Mouse (Mus musculus): ENCODE data around the gene Nanog. TPM values are rescaled to one million over a fixed set of nuclear protein-coding genes. Genes with fewer than 3 reads are reported as not detected.
A peak's percentile ranks its signal among the peaks of the same experiment; 100 is the strongest.

The Nanog gene
- polyA plus RNA-seq (2016; fragmentation: Nextera tagmentation; extraction: Ambion mirVana) = 0.14 and 0.20 TPM in 2 replicates

GRCm38 (mm10) chr6:122707036-122707800 lies at the start of gene Nanog:
Nanog (plus strand) TSS chr6:122707489.
- ATAC-seq (ENCODE audit: low FRiP score, low read depth) = no peak
- H3K4me2 ChIP-seq (replicated peaks) = no peak within 1 kb of the TSS
- H3K9ac ChIP-seq (replicated peaks) = no peak within 1 kb of the TSS
- no peak within 1 kb of the TSS for H3K4me3 ChIP-seq
- H3K4me1 ChIP-seq = peaks cover 5% of the 10 kb centered on the region; the same call in 1 of the 2 replicates
- no peaks in the 10 kb centered on the region for H3K9me3 ChIP-seq
- peaks cover 16% of the 10 kb centered on the region for H3K27me3 ChIP-seq
- H3K27ac ChIP-seq (replicated peaks) = no peak within 1 kb of the TSS
- no peaks in the 10 kb centered on the region for H3K36me3 ChIP-seq
- WGBS = 16% methylated on average over 12 of the region's 12 CpGs

- H3K36me3 ChIP-seq = no peaks in the 10 kb centered on the region
- 93% methylated on average over 5 of the region's 5 CpGs for WGBS
Measured at GRCm38 (mm10) chr6:122657630-122658029, 49.7 kb upstream of the Nanog start.

GRCm38 (mm10) chr6:122659567-122659966 lies 47.7 kb upstream of the Nanog start:
- Histone ChIP-seq H3K9me3 (no peaks in the 10 kb centered on the region), H3K4me1 (peaks cover 14% of the 10 kb centered on the region), H3K36me3 (no peaks in the 10 kb centered on the region), H3K27ac (replicated peaks) (no peak overlapping the region), H3K27me3 (peaks cover 21% of the 10 kb centered on the region), H3K4me3 (no peak overlapping the region), H3K4me2 (replicated peaks) (no peak overlapping the region), H3K9ac (replicated peaks) (no peak overlapping the region)
- ATAC-seq (ENCODE audit: low FRiP score, low read depth) = no peak
- WGBS = 18% methylated on average over 7 of the region's 7 CpGs

More at GRCm38 (mm10) chr6:122657630-122658029, 49.7 kb upstream of the Nanog start:
- ATAC-seq (ENCODE audit: low FRiP score, low read depth) = no peak
- Histone ChIP-seq H3K9ac (replicated peaks) (no peak overlapping the region), H3K4me3 (no peak overlapping the region), H3K4me2 (replicated peaks) (no peak overlapping the region), H3K27ac (replicated peaks) (no peak overlapping the region), H3K9me3 (no peaks in the 10 kb centered on the region), H3K27me3 (peaks cover 9% of the 10 kb centered on the region), H3K4me1 (peaks cover 6% of the 10 kb centered on the region)

GRCm38 (mm10) chr6:122660601-122661379 lies 46.5 kb upstream of the Nanog start:
- Histone ChIP-seq H3K4me1 (peaks cover 8% of the 10 kb centered on the region; the same call in 1 of the 2 replicates), H3K4me3 (no peak overlapping the region), H3K36me3 (no peaks in the 10 kb centered on the region), H3K27me3 (peaks cover 24% of the 10 kb centered on the region), H3K9me3 (no peaks in the 10 kb centered on the region), H3K9ac (replicated peaks) (no peak overlapping the region), H3K4me2 (replicated peaks) (no peak overlapping the region), H3K27ac (replicated peaks) (no peak overlapping the region)
- WGBS = 48% methylated on average over 8 of the region's 8 CpGs
- peak; percentile 38; the same call in 1 of the 2 replicates for ATAC-seq (ENCODE audit: low FRiP score, low read depth)

- no peak; the same call in 1 of the 2 replicates for ATAC-seq (ENCODE audit: low FRiP score, low read depth)
- Histone ChIP-seq H3K36me3 (no peaks in the 10 kb centered on the region), H3K9me3 (no peaks in the 10 kb centered on the region), H3K4me2 (replicated peaks) (no peak overlapping the region), H3K9ac (replicated peaks) (no peak overlapping the region), H3K4me3 (no peak overlapping the region), H3K27me3 (peaks cover 24% of the 10 kb centered on the region), H3K27ac (replicated peaks) (no peak overlapping the region), H3K4me1 (peaks cover 8% of the 10 kb centered on the region; the same call in 1 of the 2 replicates)
- 35% methylated on average over 22 of the region's 22 CpGs for WGBS
Measured at GRCm38 (mm10) chr6:122662551-122663264, 44.6 kb upstream of the Nanog start.

GRCm38 (mm10) chr6:122663596-122664206 lies 43.6 kb upstream of the Nanog start:
- Histone ChIP-seq H3K9ac (replicated peaks) (no peak overlapping the region), H3K36me3 (no peaks in the 10 kb centered on the region), H3K9me3 (no peaks in the 10 kb centered on the region), H3K27ac (replicated peaks) (no peak overlapping the region), H3K4me3 (no peak overlapping the region), H3K4me1 (peaks cover 8% of the 10 kb centered on the region; the same call in 1 of the 2 replicates), H3K27me3 (peaks cover 24% of the 10 kb centered on the region), H3K4me2 (replicated peaks) (no peak overlapping the region)
- 36% methylated on average over 14 of the region's 14 CpGs for WGBS
- no peak for ATAC-seq (ENCODE audit: low FRiP score, low read depth)

GRCm38 (mm10) chr6:122665866-122666265 lies 41.4 kb upstream of the Nanog start:
- no peaks in the 10 kb centered on the region for H3K9me3 ChIP-seq
- no peak overlapping the region for H3K27ac ChIP-seq (replicated peaks)
- no peak overlapping the region for H3K9ac ChIP-seq (replicated peaks)
- no peak overlapping the region for H3K4me3 ChIP-seq
- peaks cover 24% of the 10 kb centered on the region for H3K27me3 ChIP-seq
- 88% methylated on average over 7 of the region's 7 CpGs for WGBS
- ATAC-seq (ENCODE audit: low FRiP score, low read depth) = no peak
- H3K36me3 ChIP-seq = no peaks in the 10 kb centered on the region
- H3K4me2 ChIP-seq (replicated peaks) = no peak overlapping the region
- peaks cover 8% of the 10 kb centered on the region; the same call in 1 of the 2 replicates for H3K4me1 ChIP-seq

- Histone ChIP-seq H3K27me3 (peaks cover 14% of the 10 kb centered on the region), H3K27ac (replicated peaks) (no peak overlapping the region), H3K36me3 (no peaks in the 10 kb centered on the region), H3K4me2 (replicated peaks) (no peak overlapping the region), H3K9ac (replicated peaks) (no peak overlapping the region), H3K4me1 (peaks cover 7% of the 10 kb centered on the region; the same call in 1 of the 2 replicates), H3K9me3 (no peaks in the 10 kb centered on the region), H3K4me3 (no peak overlapping the region)
- ATAC-seq (ENCODE audit: low FRiP score, low read depth) = no peak
- 63% methylated on average over 5 of the region's 5 CpGs for WGBS
Measured at GRCm38 (mm10) chr6:122667715-122668114, 39.6 kb upstream of the Nanog start.

GRCm38 (mm10) chr6:122668823-122669222 lies 38.5 kb upstream of the Nanog start:
- Histone ChIP-seq H3K4me1 (no peaks in the 10 kb centered on the region), H3K4me2 (replicated peaks) (no peak overlapping the region), H3K9me3 (no peaks in the 10 kb centered on the region), H3K36me3 (no peaks in the 10 kb centered on the region), H3K9ac (replicated peaks) (no peak overlapping the region), H3K27me3 (peaks cover 6% of the 10 kb centered on the region; the same call in 1 of the 2 replicates), H3K4me3 (no peak overlapping the region), H3K27ac (replicated peaks) (no peak overlapping the region)
- WGBS = 68% methylated on average over 5 of the region's 5 CpGs
- ATAC-seq (ENCODE audit: low FRiP score, low read depth) = 0 out of 2 replicates have a peak, but pooled peaks have one; percentile 35

GRCm38 (mm10) chr6:122669406-122670200 lies 37.7 kb upstream of the Nanog start:
- 5% methylated on average over 19 of the region's 19 CpGs for WGBS

More at GRCm38 (mm10) chr6:122669406-122670200, 37.7 kb upstream of the Nanog start:
- no peak overlapping the region for H3K27ac ChIP-seq (replicated peaks)
- no peaks in the 10 kb centered on the region for H3K36me3 ChIP-seq
- peak overlapping the region; percentile 46 for H3K4me3 ChIP-seq
- no peaks in the 10 kb centered on the region for H3K9me3 ChIP-seq
- H3K27me3 ChIP-seq = peaks cover 2% of the 10 kb centered on the region; the same call in 1 of the 2 replicates
- H3K4me2 ChIP-seq (replicated peaks) = peak overlapping the region; percentile 62
- no peaks in the 10 kb centered on the region for H3K4me1 ChIP-seq
- ATAC-seq (ENCODE audit: low FRiP score, low read depth) = peak; percentile 87
- H3K9ac ChIP-seq (replicated peaks) = no peak overlapping the region; the same call in 1 of the 2 replicates
